11 mouse cellular contexts compared by ENCODE assay signal in genomic region chr19:32196976-32197819, GRCm38 (mm10).
DNase-seq lines count a peak whose midpoint lies in the region; ATAC-seq and TF ChIP-seq lines count a peak whose summit lies in the region.
"Had no signal": no experiment of that assay in that cellular context is flagged by ENCODE, and none has a peak within 500 bp of the region (broad histone marks: within the 10 kb centered on the region; RNA-seq: fewer than 3 reads in every experiment).

No protein-coding gene starts in this region.

- no peak for TF ChIP-seq EP300 in heart, postnatal 0 days (IDR thresholded peaks at IDR 0.05; ENCODE audit: low read depth)

- H3K4me1 ChIP-seq in lung, embryonic 16.5 days (replicated peaks; ENCODE audit: control insufficient read depth, insufficient read depth, low read length): peaks cover 34% of the 10 kb centered on the region
- H3K4me1 ChIP-seq in lung, adult 2 months (ENCODE audit: control insufficient read depth, insufficient read depth, low read length): peaks cover 36% of the 10 kb centered on the region
- H3K4me1 ChIP-seq in heart, postnatal 0 days (ENCODE audit: control insufficient read depth, insufficient read depth): peaks cover 40% of the 10 kb centered on the region
- H3K4me1 ChIP-seq in stomach, embryonic 15.5 days: 0 out of 2 replicates have a peak, but pooled peaks cover 16% of the 10 kb centered on the region
- no peaks in the 10 kb centered on the region for H3K4me1 ChIP-seq in midbrain, postnatal 0 days (ENCODE audit: insufficient read depth, low read length)

- H3K4me3 ChIP-seq in lung, embryonic 16.5 days (ENCODE audit: low read length): no peak overlapping the region
- H3K4me3 ChIP-seq in lung, adult 2 months (replicated peaks; ENCODE audit: extremely low read depth, low read depth, low read length): no peak overlapping the region
- no peak overlapping the region for H3K4me3 ChIP-seq in heart, postnatal 0 days (ENCODE audit: low read depth, low read length)
- no peak overlapping the region for H3K4me3 ChIP-seq in stomach, embryonic 15.5 days (replicated peaks)
- no peak overlapping the region for H3K4me3 ChIP-seq in midbrain, postnatal 0 days (ENCODE audit: low read depth, low read length)
- H3K4me3 ChIP-seq: limb, embryonic 13.5 days had no signal

- no peaks in the 10 kb centered on the region for H3K36me3 ChIP-seq in lung, embryonic 16.5 days (ENCODE audit: control insufficient read depth, insufficient read depth, low read length)
- peaks cover 5% of the 10 kb centered on the region; the same call in 1 of the 2 replicates for H3K36me3 ChIP-seq in heart, postnatal 0 days (replicated peaks; ENCODE audit: control insufficient read depth, insufficient read depth, low read length)
- no peaks in the 10 kb centered on the region for H3K36me3 ChIP-seq in stomach, embryonic 15.5 days
- H3K36me3 ChIP-seq in midbrain, postnatal 0 days (ENCODE audit: insufficient read depth, low read length): no peaks in the 10 kb centered on the region
- H3K36me3 ChIP-seq: limb, embryonic 13.5 days had no signal

- TF ChIP-seq POLR2A in lung, adult 2 months (IDR thresholded peaks at IDR 0.05; ENCODE audit: borderline replicate concordance, extremely low read depth, low read depth, low read length): no peak

- H3K9me3 ChIP-seq in lung, embryonic 16.5 days (ENCODE audit: control insufficient read depth, low read length): no peaks in the 10 kb centered on the region
- no peaks in the 10 kb centered on the region for H3K9me3 ChIP-seq in heart, postnatal 0 days (replicated peaks; ENCODE audit: control insufficient read depth, low read length)
- H3K9me3 ChIP-seq in stomach, embryonic 15.5 days: no peaks in the 10 kb centered on the region
- H3K9me3 ChIP-seq in midbrain, postnatal 0 days (ENCODE audit: low read length): no peaks in the 10 kb centered on the region
- H3K9me3 ChIP-seq: limb, embryonic 13.5 days had no signal

- no peak for TF ChIP-seq CTCF in lung, adult 2 months (IDR thresholded peaks at IDR 0.05; ENCODE audit: insufficient read depth, low read length)
- TF ChIP-seq CTCF in heart, postnatal 0 days (IDR thresholded peaks at IDR 0.05; ENCODE audit: low read depth): no peak
- TF ChIP-seq CTCF in midbrain, postnatal 0 days (IDR thresholded peaks at IDR 0.05): no peak

- H3K27ac ChIP-seq in lung, embryonic 16.5 days (ENCODE audit: low read length): peak overlapping the region; percentile 63
- peak overlapping the region; percentile 70 for H3K27ac ChIP-seq in heart, postnatal 0 days (ENCODE audit: low read depth)
- H3K27ac ChIP-seq in stomach, embryonic 15.5 days: peak overlapping the region; percentile 52
- H3K27ac ChIP-seq in midbrain, postnatal 0 days (ENCODE audit: low read depth, low read length): no peak overlapping the region
- H3K27ac ChIP-seq: limb, embryonic 13.5 days had no signal

- no peak overlapping the region for H3K4me2 ChIP-seq in lung, embryonic 16.5 days (ENCODE audit: low read depth, low read length)
- no peak overlapping the region for H3K4me2 ChIP-seq in heart, postnatal 0 days (ENCODE audit: low read depth, low read length)
- H3K4me2 ChIP-seq in stomach, embryonic 15.5 days: no peak overlapping the region
- H3K4me2 ChIP-seq in midbrain, postnatal 0 days (ENCODE audit: low read depth, low read length, poor library complexity, severe bottlenecking): no peak overlapping the region
- H3K4me2 ChIP-seq: limb, embryonic 13.5 days had no signal

- no peak overlapping the region for H3K9ac ChIP-seq in lung, embryonic 16.5 days (ENCODE audit: low read length)
- H3K9ac ChIP-seq in heart, postnatal 0 days (replicated peaks; ENCODE audit: low read depth, low read length): no peak overlapping the region
- no peak overlapping the region for H3K9ac ChIP-seq in stomach, embryonic 15.5 days
- H3K9ac ChIP-seq in midbrain, postnatal 0 days (replicated peaks; ENCODE audit: low read length, poor library complexity, severe bottlenecking): no peak overlapping the region
- H3K9ac ChIP-seq: limb, embryonic 13.5 days had no signal

- peak; percentile 42 for DNase-seq in adrenal gland, adult 2 months
- DNase-seq in adrenal gland, adult (ENCODE audit: inconsistent age in 2 of 2, low spot score in 1 of 2): no peak
- DNase-seq in lung, adult 2 months: no peak
- no peak for DNase-seq in heart, postnatal 0 days (ENCODE audit: low spot score)
- DNase-seq in midbrain, postnatal 0 days (ENCODE audit: low spot score): no peak
- no peak for DNase-seq in right cerebral cortex, postnatal 36 days (ENCODE audit: low spot score in 2 of 2)
- DNase-seq: cerebellum, adult 11 months; kidney, postnatal 25 days had no signal

- no peak for ATAC-seq in lung, embryonic 16.5 days (ENCODE audit: low read depth)
- ATAC-seq in heart, postnatal 0 days (ENCODE audit: insufficient read depth, low read depth): no peak; the same call in 1 of the 2 replicates
- no peak for ATAC-seq in stomach, embryonic 15.5 days (ENCODE audit: insufficient read depth, low FRiP score, low read depth)
- ATAC-seq in midbrain, postnatal 0 days (ENCODE audit: low FRiP score): no peak

- WGBS in lung, embryonic 16.5 days: 43% methylated on average over 15 of the region's 15 CpGs
- 49% methylated on average over 15 of the region's 15 CpGs for WGBS in lung, adult 2 months
- WGBS in heart, postnatal 0 days: 39% methylated on average over 15 of the region's 15 CpGs
- WGBS in stomach, embryonic 15.5 days: 59% methylated on average over 15 of the region's 15 CpGs
- 69% methylated on average over 15 of the region's 15 CpGs for WGBS in midbrain, postnatal 0 days

- no peaks in the 10 kb centered on the region for H3K27me3 ChIP-seq in lung, embryonic 16.5 days (ENCODE audit: control insufficient read depth, insufficient read depth, low read depth, low read length)
- no peaks in the 10 kb centered on the region for H3K27me3 ChIP-seq in heart, postnatal 0 days (ENCODE audit: control insufficient read depth, insufficient read depth, low read length)
- no peaks in the 10 kb centered on the region for H3K27me3 ChIP-seq in stomach, embryonic 15.5 days (replicated peaks)
- no peaks in the 10 kb centered on the region for H3K27me3 ChIP-seq in midbrain, postnatal 0 days (ENCODE audit: insufficient read depth, low read length)
- H3K27me3 ChIP-seq: limb, embryonic 13.5 days had no signal
